Mouse (Mus musculus) frontal cortex, postnatal 14 days (tissue): ENCODE measurements around the gene Ccdc43.
"Not testable (repeated sequence)": the region's sequence is repeated elsewhere in the genome, so short reads cannot be mapped to it uniquely, and the experiment has no call there.

Experiments
- DNase-seq, 2 experiments: peaks; one replicate each; pipeline ENCODE4 v3.0.0; 2022; ENCODE audit warnings: low spot score in 2 of 2

The Ccdc43 gene

DNA sequence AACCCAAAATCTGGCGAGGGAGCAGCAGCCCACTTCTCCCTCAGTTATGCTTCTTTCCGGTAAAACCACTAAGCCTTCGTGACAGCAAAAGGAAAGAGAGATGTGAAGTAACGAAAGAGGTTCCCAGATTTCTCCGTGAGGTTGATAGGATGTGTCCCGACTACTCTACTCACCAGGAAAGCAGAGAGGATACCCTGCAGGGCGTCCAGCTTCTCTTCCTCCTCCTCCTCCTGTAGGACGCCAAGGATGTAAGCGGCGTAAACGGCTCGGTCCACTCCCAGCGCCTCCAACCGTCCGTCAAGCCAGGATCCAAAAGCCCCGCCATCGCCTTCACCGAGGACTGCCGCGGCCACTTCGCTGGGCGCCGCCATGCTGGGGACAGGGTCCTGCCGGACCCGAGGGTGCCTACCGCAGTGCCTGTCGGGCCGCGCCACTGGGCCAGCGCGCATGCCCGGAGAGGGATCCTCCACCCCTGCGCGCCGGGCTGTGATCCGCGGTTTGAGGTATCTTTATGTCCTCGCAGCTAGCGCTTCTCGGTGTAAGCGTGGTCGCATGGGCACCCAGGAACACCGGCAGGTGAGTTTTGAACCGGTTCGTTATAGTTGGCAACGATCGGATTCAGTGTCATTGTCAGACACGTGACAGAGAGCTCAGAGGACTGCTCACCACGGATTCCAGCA, at the start of gene Ccdc43:
Gene Ccdc43 (minus strand): TSS at position 445 of the 680 bp plus-strand sequence.
- peak; percentile 62 to 81 for DNase-seq

DNA sequence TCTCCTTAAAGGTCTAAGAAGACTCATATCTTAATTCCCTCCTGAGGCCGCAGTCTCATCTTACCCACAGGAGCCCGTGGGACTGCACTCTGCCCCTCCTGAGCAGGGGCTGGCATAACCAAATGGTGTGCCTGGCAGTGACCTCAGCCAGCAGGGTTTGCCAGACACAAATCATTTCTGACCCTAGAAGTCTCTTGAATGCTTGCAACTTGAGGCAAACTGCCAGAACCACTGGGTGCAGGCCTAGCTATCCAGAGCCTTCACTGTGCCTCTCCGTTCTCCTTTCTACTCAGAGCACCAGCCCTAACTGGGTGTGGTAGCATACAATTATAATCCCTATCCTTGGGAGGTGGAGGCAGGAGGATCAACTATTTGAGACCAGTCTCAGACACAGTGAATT, 47.2 kb upstream of the Ccdc43 start:
- DNase-seq, result no peak

GRCm38 (mm10) chr11:102742843-102743242, 45.3 kb upstream of the Ccdc43 start:
- no peak for DNase-seq

GRCm38 (mm10) chr11:102742066-102742465, 44.5 kb upstream of the Ccdc43 start:
- DNase-seq, result no peak

DNA sequence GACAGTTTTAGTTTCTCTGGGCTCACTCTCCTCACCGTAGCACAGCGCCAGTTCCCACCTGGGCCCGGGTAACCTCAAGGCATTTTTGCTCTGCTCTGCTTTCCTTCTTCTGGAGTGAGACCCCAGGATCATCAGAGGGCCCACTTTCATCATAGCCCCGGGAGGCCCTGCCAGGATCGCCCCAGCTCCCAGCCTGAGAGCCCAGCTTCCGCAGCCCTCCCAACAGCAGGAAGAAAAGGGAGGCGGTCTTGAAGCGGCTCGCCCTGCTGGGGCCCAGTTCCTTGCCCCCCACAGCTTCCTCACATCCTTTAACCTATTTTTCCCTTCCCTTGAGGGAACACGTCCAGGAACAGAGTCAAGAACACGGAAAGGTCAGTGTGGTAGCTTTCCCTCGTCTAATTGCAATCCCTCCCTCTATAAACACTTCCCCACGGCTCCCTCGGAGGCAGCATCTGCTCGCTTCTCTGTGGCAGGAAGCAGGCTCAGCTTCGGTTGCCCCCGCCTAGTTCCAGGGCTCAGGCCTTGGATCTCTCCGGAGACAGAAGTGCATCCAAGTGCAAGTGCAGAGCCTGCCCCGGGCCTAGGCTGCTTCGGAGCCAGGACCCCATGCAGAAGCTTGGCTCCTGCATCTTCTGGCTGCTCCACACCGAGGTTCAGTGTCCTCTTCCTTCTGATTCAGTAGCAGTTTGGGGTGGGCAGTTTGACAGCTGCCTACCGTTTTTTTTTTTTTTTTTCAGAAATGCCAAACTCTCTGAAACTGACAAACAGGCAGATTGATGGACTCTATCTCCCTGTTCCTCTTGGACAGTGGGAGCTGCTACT, 43.8 kb upstream of the Ccdc43 start:
- DNase-seq, result no peak

DNA sequence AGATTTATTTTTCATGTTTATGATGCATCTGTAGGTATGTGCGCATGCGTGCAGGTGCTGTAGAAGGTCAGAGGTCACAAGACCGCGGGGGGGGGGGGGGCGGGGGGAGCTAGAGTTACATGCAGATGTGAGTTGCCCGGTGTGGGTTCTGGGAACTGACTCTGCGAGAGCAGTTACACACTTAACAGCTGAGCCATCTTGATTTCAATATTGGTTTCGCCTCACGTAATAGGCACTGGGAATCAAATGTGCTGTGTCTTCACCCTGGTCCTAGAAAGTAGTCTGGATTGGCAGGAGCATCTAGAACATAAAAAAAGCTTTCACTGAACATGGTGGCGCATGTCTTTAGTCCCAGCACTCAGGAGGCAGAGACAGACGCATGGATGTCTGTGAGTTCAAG, 43.1 kb upstream of the Ccdc43 start:
- no peak for DNase-seq

GRCm38 (mm10) chr11:102739278-102739966, 41.8 kb upstream of the Ccdc43 start:
- DNase-seq, result peak; percentile 50 to 59

GRCm38 (mm10) chr11:102738046-102738445, 40.5 kb upstream of the Ccdc43 start:
- DNase-seq, result no peak

DNA sequence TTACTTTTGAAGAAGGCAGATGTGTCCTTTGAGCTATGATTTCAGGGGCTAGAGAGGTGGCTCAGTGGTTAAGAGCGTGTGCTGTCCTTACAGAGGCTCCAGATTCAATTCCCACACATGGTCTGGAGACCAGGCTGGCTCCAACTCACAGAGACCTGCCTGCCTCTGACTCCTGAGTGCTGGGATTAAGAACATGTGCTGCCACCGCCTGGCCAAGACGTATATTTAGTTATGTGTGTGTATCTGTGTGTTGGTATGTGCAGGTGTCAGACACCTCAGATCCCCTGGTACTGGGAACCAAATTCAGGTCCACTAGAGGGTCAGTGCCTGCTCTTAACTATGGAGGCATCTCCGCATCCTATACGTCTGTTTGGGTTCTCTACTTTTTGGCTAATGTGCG, 37.4 kb upstream of the Ccdc43 start:
- DNase-seq, result no peak

- no peak for DNase-seq
Observed at GRCm38 (mm10) chr11:102733146-102733545, 35.6 kb upstream of the Ccdc43 start.

DNA sequence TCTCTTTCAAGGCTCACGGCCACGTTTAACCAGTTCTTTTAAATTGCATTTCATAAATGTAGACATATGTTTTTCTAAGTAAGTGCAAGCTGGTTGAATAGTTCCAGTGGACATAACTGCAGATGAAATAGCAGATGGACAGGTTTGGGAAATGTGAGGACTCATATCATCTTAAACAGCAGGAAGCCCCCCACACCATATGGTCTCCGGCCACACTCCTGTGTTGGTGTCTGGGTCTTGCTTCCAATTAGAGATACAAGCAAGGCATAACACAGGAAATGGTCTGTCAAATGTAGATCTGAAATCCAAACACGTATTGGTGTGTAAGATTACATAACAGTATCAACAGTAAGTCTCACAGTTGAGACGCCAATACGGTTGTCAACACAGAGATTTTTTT, 33.8 kb upstream of the Ccdc43 start:
- DNase-seq, result no peak

DNA sequence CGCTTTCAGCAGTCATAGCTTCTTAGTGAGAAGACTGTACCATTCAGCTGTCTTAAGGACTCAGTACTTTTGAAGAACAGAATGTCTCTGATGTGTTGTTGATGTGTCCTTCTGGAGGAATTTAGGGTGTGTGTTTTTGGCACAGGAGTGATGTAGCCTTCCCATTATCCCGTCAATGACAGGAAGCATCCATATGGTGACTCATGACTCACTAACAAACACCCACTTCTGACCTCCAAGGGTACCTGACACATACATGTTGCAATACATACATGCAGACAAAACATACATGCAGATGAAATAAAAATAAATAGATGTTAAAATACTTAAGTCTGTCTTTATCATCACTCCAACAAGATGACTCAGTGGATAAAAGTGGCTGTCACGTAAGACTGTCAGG, 32.3 kb upstream of the Ccdc43 start:
- no peak for DNase-seq

DNA sequence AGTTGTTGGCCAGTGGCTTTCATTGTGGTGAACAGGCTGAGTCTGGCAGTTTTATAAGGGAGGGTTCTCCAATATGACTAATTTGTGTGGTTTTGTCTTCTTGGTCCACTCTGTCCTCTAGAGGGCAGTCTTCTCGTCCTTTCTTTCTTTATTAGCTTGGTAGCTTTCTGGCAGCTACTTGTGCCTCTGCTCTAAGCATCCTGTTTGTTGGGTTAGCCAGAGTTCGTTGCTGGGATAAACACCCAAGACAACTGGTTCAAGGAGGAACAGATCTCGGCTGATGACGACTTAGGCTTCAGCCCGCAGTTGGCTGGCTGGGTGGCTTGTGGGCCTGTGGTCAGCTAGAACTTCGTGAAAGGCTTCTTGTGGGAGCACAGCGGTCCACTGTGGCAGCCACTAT, 31.0 kb upstream of the Ccdc43 start:
- DNase-seq, result no peak

DNA sequence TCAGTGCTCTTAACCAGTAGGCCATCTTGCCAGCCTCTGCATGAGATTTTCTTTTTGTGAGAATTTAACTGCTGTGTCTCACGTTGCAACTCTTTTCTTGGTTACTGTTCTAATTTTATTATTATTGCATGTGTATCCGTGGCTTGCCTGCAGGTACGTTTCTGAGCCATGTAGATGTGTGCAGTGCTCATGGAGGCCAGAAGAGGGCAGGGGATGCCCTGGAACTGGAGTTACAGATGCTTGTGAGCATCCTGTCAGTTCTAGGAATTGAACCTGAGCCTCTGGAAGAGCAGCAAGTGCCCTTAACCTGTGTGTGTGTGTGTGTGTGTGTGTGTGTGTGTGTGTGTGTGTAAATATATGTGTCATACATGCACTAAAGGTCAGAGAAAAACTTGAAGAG, 28.0 kb upstream of the Ccdc43 start:
- no peak for DNase-seq

DNA sequence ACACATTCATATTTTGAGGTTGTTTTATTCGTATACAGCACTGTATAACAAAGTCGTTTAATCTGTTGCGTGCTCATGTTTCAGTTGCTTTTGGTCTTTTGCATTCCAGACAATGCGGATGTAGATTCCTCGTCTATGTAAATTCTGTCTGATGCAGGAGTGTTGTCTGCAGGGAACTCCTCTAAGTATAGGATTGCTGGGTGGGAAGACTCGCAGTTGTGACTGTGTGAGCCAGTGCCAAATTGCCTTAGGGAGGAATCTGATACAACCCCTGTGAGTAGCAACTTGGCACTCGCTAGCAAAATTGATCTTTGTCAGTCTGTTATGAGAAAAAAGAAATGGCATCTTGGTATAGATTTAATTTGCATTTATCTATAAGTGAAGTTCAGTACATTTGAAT, 18.6 kb upstream of the Ccdc43 start:
- no peak for DNase-seq

DNA sequence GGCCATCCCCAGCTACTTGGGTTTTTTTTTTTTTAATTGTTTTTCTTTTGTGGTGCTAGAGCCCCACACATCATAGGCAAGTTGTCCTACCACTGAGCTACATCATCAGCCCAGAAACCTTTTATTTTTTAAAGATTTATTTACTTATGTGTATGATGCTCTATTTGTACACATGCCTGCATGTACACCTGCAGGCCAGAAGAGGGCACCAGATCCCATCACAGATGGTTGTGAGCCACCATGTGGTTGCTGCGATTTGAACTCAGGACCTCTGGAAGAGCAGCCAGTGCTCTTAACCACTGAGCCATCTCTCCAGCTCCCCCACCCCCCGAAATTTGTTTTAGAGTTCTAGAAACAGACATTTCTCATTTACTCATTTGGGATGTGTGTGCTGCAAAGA, 17.0 kb upstream of the Ccdc43 start:
- DNase-seq, result not testable (repeated sequence)

GRCm38 (mm10) chr11:102712411-102712810, 14.8 kb upstream of the Ccdc43 start:
- no peak for DNase-seq

- DNase-seq, result not testable (repeated sequence)
Observed at GRCm38 (mm10) chr11:102702206-102702605, 4.6 kb upstream of the Ccdc43 start.

GRCm38 (mm10) chr11:102698018-102698476, 465 bp upstream of the Ccdc43 start:
- DNase-seq, result no peak

- DNase-seq, result no peak
Observed at GRCm38 (mm10) chr11:102695289-102695688, 2.3 kb downstream of the Ccdc43 start.

DNA sequence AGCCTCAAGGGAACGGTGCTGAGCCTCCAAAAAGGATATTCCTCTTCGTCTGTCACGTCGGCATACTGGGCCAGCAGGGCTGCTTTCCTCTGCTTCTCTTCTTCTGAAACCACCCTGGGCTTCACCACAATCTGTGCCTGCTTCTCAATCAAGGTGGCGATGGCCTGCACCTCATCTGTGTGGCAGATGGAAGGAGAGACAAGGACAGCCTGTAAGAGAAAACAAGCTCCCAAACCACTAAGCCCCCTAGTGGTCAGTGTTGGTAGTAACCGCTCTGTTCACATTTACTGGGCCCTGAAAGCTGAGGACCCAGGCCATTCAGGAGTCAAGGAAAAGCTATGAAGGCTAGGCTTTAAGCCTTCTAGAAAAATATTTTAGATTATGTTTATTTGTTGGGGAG, 7.4 kb downstream of the Ccdc43 start:
- peak; percentile 17 to 57 for DNase-seq

DNA sequence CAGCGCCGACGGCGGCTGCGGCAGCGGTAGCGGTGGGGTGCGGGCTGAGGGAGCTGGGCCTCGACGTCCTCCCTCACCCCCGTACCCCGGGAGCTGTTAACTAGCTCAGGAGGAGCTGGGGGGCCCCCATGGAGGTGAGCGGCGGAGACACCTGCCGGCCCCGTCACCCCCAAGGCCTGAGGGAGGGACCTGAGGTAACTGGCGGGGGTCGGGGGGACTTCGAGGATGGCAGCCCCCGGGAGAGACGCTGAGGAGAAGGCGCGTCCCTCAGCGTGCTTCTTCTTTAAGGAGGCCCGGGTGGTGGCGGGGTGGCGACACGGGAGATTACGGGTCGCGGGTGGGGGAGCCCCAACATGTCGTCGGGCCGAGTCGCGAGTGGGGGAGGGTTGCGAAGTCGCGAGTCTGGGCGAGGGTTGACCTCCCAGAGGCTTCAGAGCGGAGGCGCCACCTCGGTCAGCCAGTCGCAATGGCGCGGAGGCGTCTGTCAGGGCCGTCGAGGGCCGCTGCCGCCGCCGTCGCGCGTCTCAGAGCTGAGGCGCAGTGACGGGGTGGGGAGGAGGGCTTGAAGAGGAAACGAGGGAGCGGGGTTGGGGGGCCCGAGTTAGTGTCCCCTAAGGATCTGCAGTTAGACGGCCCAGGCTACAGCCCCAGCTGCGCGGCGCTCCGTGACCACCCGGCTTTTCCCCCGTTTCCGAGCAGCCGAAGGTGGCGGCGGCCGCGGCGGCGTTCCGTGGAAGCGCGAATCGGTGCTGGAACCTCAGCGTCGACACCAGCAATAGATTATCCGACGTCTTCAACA, 31.7 kb downstream of the Ccdc43 start:
- no peak for DNase-seq
